Mouse (Mus musculus) urinary bladder, adult 2 months (tissue): ENCODE measurements around the gene Cep55. TPM values are rescaled to one million over a fixed set of nuclear protein-coding genes. Genes with fewer than 3 reads are reported as not detected.

Experiments
- DNase-seq: peaks from one replicate; pipeline ENCODE4 v3.0.0; 2022; ENCODE audit warnings: low spot score
- polyA plus RNA-seq: library from polyadenylated mRNA; depleted of rRNA; stranded (reverse); fragments of >200 nt; gene quantifications from 2 replicates; pipeline ENCODE4 v1.2.3, GENCODE M21; 2012; rRNA removed

The Cep55 gene
- polyA plus RNA-seq, 1 experiment: 1.8 TPM

- DNase-seq: peak; percentile 44
These were observed 42.3 kb downstream of the Cep55 start, which contains the start of gene Ffar4 for GRCm38 (mm10) chr19:38096858-38097758. Ffar4 (plus strand) TSS chr19:38097071.

DNA sequence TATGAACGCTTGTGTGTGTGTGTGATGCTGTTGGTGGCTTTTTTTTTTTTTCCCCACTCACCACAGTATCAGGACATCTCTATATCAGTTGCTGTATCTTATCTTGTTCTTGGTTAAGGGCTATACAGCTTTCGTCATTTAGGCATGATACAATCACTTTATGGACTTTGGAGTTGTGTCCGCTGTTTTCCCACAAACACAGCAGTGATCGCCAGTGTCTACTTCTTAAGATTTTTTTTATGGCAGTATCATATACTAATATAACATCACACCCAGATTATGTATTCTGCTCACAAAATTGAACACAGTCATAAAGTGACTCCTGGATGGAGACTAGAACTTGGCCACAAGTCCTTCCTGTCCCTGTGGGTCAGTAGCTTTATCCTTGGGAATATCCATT lies 53.1 kb downstream of the Cep55 start:
- DNase-seq: no peak

DNA sequence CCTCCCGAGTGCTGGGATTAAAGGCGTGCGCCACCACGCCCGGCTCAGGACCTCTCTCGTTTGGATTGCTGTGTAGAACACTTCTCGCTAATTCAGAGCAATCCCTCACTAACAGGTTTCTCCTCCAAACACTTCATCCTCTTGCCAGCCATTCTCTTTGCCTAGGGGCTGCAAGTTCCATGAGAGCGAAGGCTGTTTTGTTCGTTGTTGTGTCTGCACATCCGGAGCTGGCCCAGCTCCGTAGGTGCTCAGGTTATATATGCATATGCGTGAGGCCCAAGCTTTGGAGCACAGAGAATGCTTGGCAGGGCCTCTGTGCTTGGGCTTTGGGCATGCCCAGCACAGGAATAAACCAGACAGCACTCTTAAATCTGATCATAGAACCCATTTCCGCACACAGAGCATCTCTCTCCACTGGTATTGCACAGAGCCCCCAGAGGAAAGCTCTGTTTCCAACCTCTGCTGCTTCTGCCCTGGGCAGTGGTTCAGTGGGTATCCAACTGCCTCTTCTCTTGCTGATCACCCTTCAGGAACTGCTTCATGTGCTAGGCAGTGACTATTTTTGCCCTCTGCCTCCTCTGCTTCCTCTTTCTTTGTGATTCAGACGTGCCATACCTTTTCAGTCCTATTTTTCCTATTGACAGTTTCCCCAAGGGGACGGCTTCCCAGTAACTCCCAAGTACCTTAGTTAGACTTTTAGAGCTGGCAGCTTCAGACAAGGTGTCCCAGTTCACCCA lies 54.9 kb downstream of the Cep55 start:
- no peak for DNase-seq

GRCm38 (mm10) chr19:38111056-38111455 lies 56.2 kb downstream of the Cep55 start:
- no peak for DNase-seq

GRCm38 (mm10) chr19:38112575-38112974 lies 57.8 kb downstream of the Cep55 start:
- no peak for DNase-seq

GRCm38 (mm10) chr19:38114834-38115491 lies 60.2 kb downstream of the Cep55 start:
- no peak for DNase-seq

GRCm38 (mm10) chr19:38120123-38120760 lies 65.4 kb downstream of the Cep55 start:
- no peak for DNase-seq

DNA sequence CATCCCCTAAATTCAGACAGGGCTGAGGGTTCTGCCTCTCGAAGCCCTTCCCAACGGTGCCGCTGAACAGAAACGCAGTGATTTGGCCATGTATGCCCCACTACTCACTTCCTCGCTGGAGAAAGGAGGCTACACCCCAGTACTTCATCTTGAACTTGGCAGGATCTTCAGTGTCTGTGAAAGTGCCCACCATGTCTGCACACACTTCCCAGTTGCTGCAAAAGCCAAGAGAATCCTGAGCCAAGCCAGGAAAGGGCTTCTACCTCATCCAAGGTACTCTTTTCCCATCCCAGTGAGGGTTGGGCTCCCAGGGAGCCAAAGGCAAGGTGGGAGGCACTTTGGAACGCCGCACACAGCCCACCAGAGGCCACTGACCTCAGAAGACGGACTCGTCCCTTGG lies 69.1 kb downstream of the Cep55 start:
- DNase-seq: no peak

Other genes starting within 250 kb of the Cep55 start
- gene Myof, start 11.4 kb upstream of the Cep55 start, polyA plus RNA-seq: 377 and 428 TPM in 2 replicates
- gene Ffar4, start 42.1 kb downstream of the Cep55 start, polyA plus RNA-seq: 1.0 and 1.9 TPM in 2 replicates
- gene Rbp4, start 70.3 kb downstream of the Cep55 start, polyA plus RNA-seq: 87.2 and 137 TPM in 2 replicates
- not detected in 2 replicates for gene Pde6c, start 77.8 kb downstream of the Cep55 start, polyA plus RNA-seq
- 18.4 and 21.1 TPM in 2 replicates for gene Fra10ac1, start 169.1 kb downstream of the Cep55 start, polyA plus RNA-seq
- 1.0 and 1.4 TPM in 2 replicates for gene Lgi1, start 209.5 kb downstream of the Cep55 start, polyA plus RNA-seq